Mouse (Mus musculus) heart, adult 2 months (tissue): ENCODE data around the gene Mrpl24.
A peak's percentile ranks its signal among the peaks of the same experiment; 100 is the strongest.

Source experiments
- CTCF ChIP-seq: fragments of 200-600 bp; IDR thresholded peaks from 2 replicates; pipeline ENCODE4 v1.8.1; 2022; ENCODE audit warnings: antibody characterized with exemption, mild to moderate bottlenecking, moderate library complexity
- EP300 ChIP-seq: fragments of 200-500 bp; IDR thresholded peaks from 2 replicates; pipeline ENCODE4 v1.6.1; 2011; ENCODE audit warnings: low read depth, low read length, control low read depth; ENCODE audit not compliant: insufficient read depth
- POLR2A ChIP-seq: fragments of 200-500 bp; IDR thresholded peaks from 2 replicates; pipeline ENCODE4 v1.6.1; 2011; ENCODE audit warnings: mild to moderate bottlenecking, low read depth, low read length, control low read depth; ENCODE audit not compliant: insufficient read depth

DNA sequence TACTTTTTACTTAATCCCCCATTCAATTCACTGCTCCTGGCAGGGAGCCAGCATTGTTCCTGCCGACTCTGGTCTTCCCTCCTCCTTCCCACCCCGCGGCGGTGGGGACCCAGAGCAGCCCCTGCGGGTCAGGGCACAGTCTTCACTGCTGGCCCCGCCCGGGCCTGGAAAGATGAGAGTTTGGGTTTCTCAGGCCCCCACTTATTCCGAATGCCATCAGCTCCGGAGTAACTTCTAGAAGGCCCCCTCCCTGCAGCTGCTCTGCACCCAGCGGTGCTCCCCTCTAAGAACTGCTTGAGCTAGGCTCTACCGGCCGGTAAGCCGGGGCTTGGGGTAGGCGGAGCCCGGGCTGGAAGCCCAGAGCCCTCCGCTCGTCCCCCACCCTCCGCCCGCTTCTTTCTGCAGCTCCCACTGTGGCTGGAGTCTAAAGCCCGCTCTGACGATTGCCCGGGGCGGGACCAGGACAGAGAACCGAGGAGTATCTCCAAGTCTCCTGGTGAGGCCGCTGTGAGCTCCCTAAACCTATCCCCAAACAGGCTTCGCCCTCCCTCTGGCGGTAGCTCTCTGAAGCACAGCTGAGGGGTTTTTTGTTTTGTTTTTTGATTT lies 41.4 kb downstream of the Mrpl24 start:
- TF ChIP-seq POLR2A (peak; percentile 31; the same call in 1 of the 2 replicates), CTCF (peak; percentile 82), EP300 (peak; percentile 69; the same call in 1 of the 2 replicates)
